In genomic region chr2:181670913-181671311, GRCm38 (mm10) we compare ENCODE assay signal across 10 mouse cellular contexts. TPM values are rescaled to one million over a fixed set of nuclear protein-coding genes. Genes with fewer than 3 reads are reported as not detected.
DNase-seq lines count a peak whose midpoint lies in the region; ATAC-seq and TF ChIP-seq lines count a peak whose summit lies in the region.
"Had no signal": no experiment of that assay in that cellular context is flagged by ENCODE, and none has a peak within 500 bp of the region (broad histone marks: within the 10 kb centered on the region; RNA-seq: fewer than 3 reads in every experiment).

No protein-coding gene starts in this region.

- 4% methylated on average over 41 of the region's 41 CpGs for WGBS in liver, adult 2 months
- WGBS in embryonic facial prominence, embryonic 15.5 days: under 1% methylated on average over 41 of the region's 41 CpGs
- WGBS in intestine, embryonic 16.5 days: under 1% methylated on average over 41 of the region's 41 CpGs
- under 1% methylated on average over 41 of the region's 41 CpGs for WGBS in neural tube, embryonic 15.5 days
- whole genome bisulfite sequencing in cerebellum, adult 2 months: under 1% methylated on average over 41 of the region's 41 CpGs

- H3K36me3 ChIP-seq in liver, adult 2 months (ENCODE audit: control insufficient read depth, insufficient read depth, low read length): no peaks in the 10 kb centered on the region
- no peaks in the 10 kb centered on the region; the same call in 1 of the 2 replicates for H3K36me3 ChIP-seq in embryonic facial prominence, embryonic 15.5 days
- no peaks in the 10 kb centered on the region for H3K36me3 ChIP-seq in intestine, embryonic 16.5 days (ENCODE audit: control insufficient read depth, insufficient read depth, low read length)
- no peaks in the 10 kb centered on the region for H3K36me3 ChIP-seq in neural tube, embryonic 15.5 days

- peak overlapping the region; percentile 52 for H3K27ac ChIP-seq in liver, adult 2 months (replicated peaks; ENCODE audit: insufficient read depth, low read depth, low read length)
- H3K27ac ChIP-seq in embryonic facial prominence, embryonic 15.5 days (replicated peaks): peak overlapping the region; percentile 58; the same call in 1 of the 2 replicates
- H3K27ac ChIP-seq in intestine, embryonic 16.5 days (ENCODE audit: low read length): no peak overlapping the region
- H3K27ac ChIP-seq in neural tube, embryonic 15.5 days (replicated peaks): no peak overlapping the region
- H3K27ac ChIP-seq in cerebellum, adult 2 months (ENCODE audit: insufficient read depth, low read length): no peak overlapping the region

- H3K4me3 ChIP-seq in liver, adult 2 months (ENCODE audit: insufficient read depth, low read depth, low read length): peak overlapping the region; percentile 74
- peak overlapping the region; percentile 57 for H3K4me3 ChIP-seq in embryonic facial prominence, embryonic 15.5 days (replicated peaks)
- peak overlapping the region; percentile 49 for H3K4me3 ChIP-seq in intestine, embryonic 16.5 days (ENCODE audit: low read length)
- H3K4me3 ChIP-seq in neural tube, embryonic 15.5 days (replicated peaks): peak overlapping the region; percentile 38
- H3K4me3 ChIP-seq in cerebellum, adult 2 months (replicated peaks; ENCODE audit: insufficient read depth, low read depth, low read length): no peak overlapping the region

- no peak for TF ChIP-seq POLR2A in liver, adult 2 months (IDR thresholded peaks at IDR 0.05; ENCODE audit: extremely low read depth, insufficient read depth, low read length)
- TF ChIP-seq POLR2A in cerebellum, adult 2 months (IDR thresholded peaks at IDR 0.05; ENCODE audit: borderline replicate concordance, insufficient read depth, low read length): no peak

- H3K27me3 ChIP-seq in liver, adult 2 months (ENCODE audit: control insufficient read depth, insufficient read depth, low read length): peaks cover 15% of the 10 kb centered on the region
- H3K27me3 ChIP-seq in embryonic facial prominence, embryonic 15.5 days: peaks cover 46% of the 10 kb centered on the region
- H3K27me3 ChIP-seq in intestine, embryonic 16.5 days (replicated peaks; ENCODE audit: control insufficient read depth, insufficient read depth, low read length): peaks cover 68% of the 10 kb centered on the region
- H3K27me3 ChIP-seq in neural tube, embryonic 15.5 days (replicated peaks): peaks cover 67% of the 10 kb centered on the region
- H3K27me3 ChIP-seq in cerebellum, adult 2 months (ENCODE audit: control insufficient read depth, insufficient read depth, low read length): peaks cover 2% of the 10 kb centered on the region; the same call in 1 of the 2 replicates

- no peaks in the 10 kb centered on the region for H3K9me3 ChIP-seq in embryonic facial prominence, embryonic 15.5 days (replicated peaks)
- H3K9me3 ChIP-seq in intestine, embryonic 16.5 days (ENCODE audit: control insufficient read depth, low read length): no peaks in the 10 kb centered on the region
- no peaks in the 10 kb centered on the region for H3K9me3 ChIP-seq in neural tube, embryonic 15.5 days (replicated peaks)

- no peaks in the 10 kb centered on the region for H3K4me1 ChIP-seq in liver, adult 2 months (ENCODE audit: control insufficient read depth, insufficient read depth, low read length)
- H3K4me1 ChIP-seq in embryonic facial prominence, embryonic 15.5 days: peaks cover 56% of the 10 kb centered on the region
- H3K4me1 ChIP-seq in intestine, embryonic 16.5 days (ENCODE audit: control insufficient read depth, insufficient read depth, low read length): peaks cover 20% of the 10 kb centered on the region
- H3K4me1 ChIP-seq in neural tube, embryonic 15.5 days: peaks cover 27% of the 10 kb centered on the region
- H3K4me1 ChIP-seq in cerebellum, adult 2 months (ENCODE audit: control insufficient read depth, insufficient read depth, low read length): 0 out of 2 replicates have a peak, but pooled peaks cover 7% of the 10 kb centered on the region

- no peak for TF ChIP-seq CTCF in liver, adult 2 months (IDR thresholded peaks at IDR 0.05; ENCODE audit: low read depth, low read length)
- no peak for TF ChIP-seq CTCF in cerebellum, adult 2 months (IDR thresholded peaks at IDR 0.05; ENCODE audit: borderline replicate concordance, insufficient read depth, low read depth, low read length)

- peak overlapping the region; percentile 88 for H3K9ac ChIP-seq in liver, adult 2 months (ENCODE audit: low read depth, low read length)
- peak overlapping the region; percentile 28; the same call in 1 of the 2 replicates for H3K9ac ChIP-seq in embryonic facial prominence, embryonic 15.5 days
- H3K9ac ChIP-seq in intestine, embryonic 16.5 days (ENCODE audit: low read depth, low read length): peak overlapping the region; percentile 58
- peak overlapping the region; percentile 32; the same call in 1 of the 2 replicates for H3K9ac ChIP-seq in neural tube, embryonic 15.5 days (replicated peaks)

- no peak for DNase-seq in liver, adult 2 months (ENCODE audit: extremely low read depth, low read depth, low spot score)
- no peak for DNase-seq in liver
- no peak for DNase-seq in cerebellum, adult 2 months
- no peak for DNase-seq in layer of hippocampus, postnatal 25 days (ENCODE audit: extremely low spot score in 1 of 2, low spot score in 1 of 2)
- DNase-seq: thymus, postnatal 14 days had no signal

- H3K4me2 ChIP-seq in embryonic facial prominence, embryonic 15.5 days (replicated peaks): peak overlapping the region; percentile 85
- peak overlapping the region; percentile 60 for H3K4me2 ChIP-seq in intestine, embryonic 16.5 days (ENCODE audit: low read depth, low read length)
- H3K4me2 ChIP-seq in neural tube, embryonic 15.5 days: peak overlapping the region; percentile 64

- no peak for ATAC-seq in embryonic facial prominence, embryonic 15.5 days (ENCODE audit: insufficient number of reproducible peaks, low FRiP score, low TSS enrichment, low read depth)
- ATAC-seq in intestine, embryonic 16.5 days: no peak
- no peak for ATAC-seq in neural tube, embryonic 15.5 days (ENCODE audit: low FRiP score)
- no peak for ATAC-seq in megakaryocyte-erythroid progenitor cell, adult 5-6 weeks (replicated peaks; ENCODE audit: low FRiP score, low TSS enrichment, poor library complexity, severe bottlenecking)

- H3K79me2 ChIP-seq in liver, adult 2 months (ENCODE audit: control insufficient read depth, insufficient read depth, low read length): peaks cover 4% of the 10 kb centered on the region; the same call in 1 of the 2 replicates

RNA-seq across cellular contexts. Expression of gene Sox18, which starts 0.5 kb away (rescaled TPM):
- 1.4 and 2.9 TPM in 2 replicates for total RNA-seq in liver, adult 2 months (2014; rRNA removed)
- polyA plus RNA-seq in liver, adult 2 months (2012; rRNA removed): 8.0 and 9.8 TPM in 2 replicates
- 65.1 and 75.3 TPM in 2 replicates for polyA plus RNA-seq in embryonic facial prominence, embryonic 15.5 days (2015; fragmentation: Nextera tagmentation; extraction: Ambion mirVana)
- polyA plus RNA-seq in intestine, embryonic 16.5 days (2015; fragmentation: Nextera tagmentation; extraction: Ambion mirVana): 28.9 and 30.1 TPM in 2 replicates
- 21.0 and 21.6 TPM in 2 replicates for polyA plus RNA-seq in neural tube, embryonic 15.5 days (2015; fragmentation: Nextera tagmentation; extraction: Ambion mirVana)
- 15.1 and 17.8 TPM in 2 replicates for polyA plus RNA-seq in cerebellum, adult 2 months (2012; rRNA removed)
- total RNA-seq in megakaryocyte-erythroid progenitor cell, adult 5-6 weeks (2014; fragmentation: Nextera tagmentation): not detected in 2 replicates
- not detected in 2 replicates for total RNA-seq in megakaryocyte-erythroid progenitor cell, adult 5-6 weeks (2017)
- 10 to 100 TPM; 10.6 to 14.8 TPM for total RNA-seq in layer of hippocampus, postnatal 25 days (2021)

RNA-seq across cellular contexts. Expression of gene Tcea2, which starts 9.2 kb away (rescaled TPM):
- 1.1 and 1.4 TPM in 2 replicates for total RNA-seq in liver, adult 2 months (2014; rRNA removed)
- 1.8 and 2.8 TPM in 2 replicates for polyA plus RNA-seq in liver, adult 2 months (2012; rRNA removed)
- polyA plus RNA-seq in embryonic facial prominence, embryonic 15.5 days (2015; fragmentation: Nextera tagmentation; extraction: Ambion mirVana): 24.0 and 25.7 TPM in 2 replicates
- 15.1 and 16.4 TPM in 2 replicates for polyA plus RNA-seq in intestine, embryonic 16.5 days (2015; fragmentation: Nextera tagmentation; extraction: Ambion mirVana)
- 43.2 and 44.9 TPM in 2 replicates for polyA plus RNA-seq in neural tube, embryonic 15.5 days (2015; fragmentation: Nextera tagmentation; extraction: Ambion mirVana)
- polyA plus RNA-seq in cerebellum, adult 2 months (2012; rRNA removed): 128 and 138 TPM in 2 replicates
- 8.2 and 9.0 TPM in 2 replicates for total RNA-seq in megakaryocyte-erythroid progenitor cell, adult 5-6 weeks (2014; fragmentation: Nextera tagmentation)
- 3.4 and 4.5 TPM in 2 replicates for total RNA-seq in megakaryocyte-erythroid progenitor cell, adult 5-6 weeks (2017)
- total RNA-seq in layer of hippocampus, postnatal 25 days (2021): 10 to 100 TPM; 53.7 to 65.7 TPM

RNA-seq across cellular contexts. Expression of gene Gm29797, which starts 14.1 kb away (rescaled TPM):
- total RNA-seq in liver, adult 2 months (2014; rRNA removed): not detected in 2 replicates
- polyA plus RNA-seq in liver, adult 2 months (2012; rRNA removed): not detected in 2 replicates
- 0.24 and 0.31 TPM in 2 replicates for polyA plus RNA-seq in embryonic facial prominence, embryonic 15.5 days (2015; fragmentation: Nextera tagmentation; extraction: Ambion mirVana)
- polyA plus RNA-seq in intestine, embryonic 16.5 days (2015; fragmentation: Nextera tagmentation; extraction: Ambion mirVana): 2.2 and 3.0 TPM in 2 replicates
- 0.20 and 1.3 TPM in 2 replicates for polyA plus RNA-seq in neural tube, embryonic 15.5 days (2015; fragmentation: Nextera tagmentation; extraction: Ambion mirVana)
- polyA plus RNA-seq in cerebellum, adult 2 months (2012; rRNA removed): 0.21 and 0.26 TPM in 2 replicates
- not detected in 2 replicates for total RNA-seq in megakaryocyte-erythroid progenitor cell, adult 5-6 weeks (2014; fragmentation: Nextera tagmentation)
- not detected in 2 replicates for total RNA-seq in megakaryocyte-erythroid progenitor cell, adult 5-6 weeks (2017)
- 1 to 10 TPM in 1 of 2 experiments, under 1 TPM in 1; 0.49 to 1.0 TPM for total RNA-seq in layer of hippocampus, postnatal 25 days (2021)

RNA-seq across cellular contexts. Expression of gene Rgs19, which starts 22.9 kb away (rescaled TPM):
- 1.5 and 3.2 TPM in 2 replicates for total RNA-seq in liver, adult 2 months (2014; rRNA removed)
- polyA plus RNA-seq in liver, adult 2 months (2012; rRNA removed): 4.5 and 7.8 TPM in 2 replicates
- 72.2 and 79.7 TPM in 2 replicates for polyA plus RNA-seq in embryonic facial prominence, embryonic 15.5 days (2015; fragmentation: Nextera tagmentation; extraction: Ambion mirVana)
- polyA plus RNA-seq in intestine, embryonic 16.5 days (2015; fragmentation: Nextera tagmentation; extraction: Ambion mirVana): 36.1 and 39.6 TPM in 2 replicates
- polyA plus RNA-seq in neural tube, embryonic 15.5 days (2015; fragmentation: Nextera tagmentation; extraction: Ambion mirVana): 66.4 and 68.1 TPM in 2 replicates
- 29.2 and 30.6 TPM in 2 replicates for polyA plus RNA-seq in cerebellum, adult 2 months (2012; rRNA removed)
- 55.6 and 78.0 TPM in 2 replicates for total RNA-seq in megakaryocyte-erythroid progenitor cell, adult 5-6 weeks (2014; fragmentation: Nextera tagmentation)
- 20.5 and 23.7 TPM in 2 replicates for total RNA-seq in megakaryocyte-erythroid progenitor cell, adult 5-6 weeks (2017)
- 10 to 100 TPM; 32.2 to 39.5 TPM for total RNA-seq in layer of hippocampus, postnatal 25 days (2021)

RNA-seq across cellular contexts. Expression of gene Lkaaear1, which starts 27.3 kb away (rescaled TPM):
- not detected in 2 replicates for total RNA-seq in liver, adult 2 months (2014; rRNA removed)
- not detected in 2 replicates for polyA plus RNA-seq in liver, adult 2 months (2012; rRNA removed)
- polyA plus RNA-seq in embryonic facial prominence, embryonic 15.5 days (2015; fragmentation: Nextera tagmentation; extraction: Ambion mirVana): not detected in 2 replicates
- not detected in 2 replicates for polyA plus RNA-seq in intestine, embryonic 16.5 days (2015; fragmentation: Nextera tagmentation; extraction: Ambion mirVana)
- not detected in 2 replicates for polyA plus RNA-seq in neural tube, embryonic 15.5 days (2015; fragmentation: Nextera tagmentation; extraction: Ambion mirVana)
- polyA plus RNA-seq in cerebellum, adult 2 months (2012; rRNA removed): not detected in 2 replicates
- total RNA-seq in megakaryocyte-erythroid progenitor cell, adult 5-6 weeks (2014; fragmentation: Nextera tagmentation): not detected in 2 replicates
- total RNA-seq in megakaryocyte-erythroid progenitor cell, adult 5-6 weeks (2017): not detected in 2 replicates
- total RNA-seq in layer of hippocampus, postnatal 25 days (2021): not detected
- polyA plus RNA-seq: large intestine, adult 2 months had no signal

Comparison
In these comparisons a context has a peak if more than half of its experiments do, and no peak if none do; other contexts are left out.
1. H3K27ac ChIP-seq: peak in liver, adult 2 months (single experiment) and embryonic facial prominence, embryonic 15.5 days (single experiment); none in intestine, embryonic 16.5 days (single experiment), neural tube, embryonic 15.5 days (single experiment) and cerebellum, adult 2 months (single experiment).
2. H3K9ac ChIP-seq: peak in every context shown above with its lines; median percentile 88 in liver, adult 2 months; 58 in intestine, embryonic 16.5 days; 32 in neural tube, embryonic 15.5 days; 28 in embryonic facial prominence, embryonic 15.5 days.
3. Peak in every context shown above with its lines, with median percentiles within 50 percentile points of each other: H3K4me2 ChIP-seq.